Mouse (Mus musculus) skeletal muscle tissue, adult 2 months (tissue): ENCODE results near the gene Olfr750.

ENCODE experiments used
- DNase-seq: peaks from one replicate; pipeline ENCODE4 v3.0.0-alpha.2; 2012; ENCODE audit warnings: low read depth, low spot score

Gene Olfr750

DNA sequence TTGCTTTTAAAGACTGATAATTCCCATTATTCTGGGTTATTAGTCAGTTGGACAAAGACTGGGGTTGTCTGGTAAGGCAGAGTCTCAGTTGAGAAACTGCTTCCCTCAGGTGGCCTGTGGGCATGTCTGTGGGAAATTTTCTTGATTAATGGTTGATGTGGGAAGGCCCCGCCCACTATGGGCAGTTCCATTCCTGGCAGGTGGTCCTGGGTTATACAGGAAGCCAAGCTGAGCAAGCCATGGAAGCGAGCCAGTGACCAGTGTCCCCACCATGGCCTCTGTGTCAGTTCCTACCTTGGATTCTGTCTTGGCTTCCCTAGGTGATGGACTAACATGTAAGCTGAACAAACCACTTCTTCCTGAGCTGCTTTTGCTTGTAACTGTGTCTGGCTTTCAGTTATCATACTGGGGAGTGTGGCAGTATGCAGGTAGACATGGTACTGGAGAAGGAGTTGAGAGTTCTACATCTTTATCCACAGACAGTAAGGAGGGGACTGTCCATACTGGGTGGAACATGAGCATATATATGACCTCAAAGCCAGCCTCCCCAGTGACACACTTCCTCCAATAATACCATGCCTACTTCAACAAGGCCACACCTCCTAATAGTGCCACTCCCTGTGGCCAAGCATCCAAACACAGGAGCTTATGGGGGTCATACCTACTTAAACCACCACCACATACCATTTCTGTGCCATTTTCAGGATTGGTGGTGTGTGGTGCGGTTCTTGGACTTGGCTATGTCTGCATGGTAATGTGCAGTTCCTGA, 46.7 kb downstream of the Olfr750 start:
- no peak for DNase-seq

- DNase-seq, result peak; percentile 57
Measured at GRCm38 (mm10) chr14:51026391-51027133, 47.7 kb downstream of the Olfr750 start.

- DNase-seq, result no peak
Measured at GRCm38 (mm10) chr14:51024820-51025219, 49.4 kb downstream of the Olfr750 start.

DNA sequence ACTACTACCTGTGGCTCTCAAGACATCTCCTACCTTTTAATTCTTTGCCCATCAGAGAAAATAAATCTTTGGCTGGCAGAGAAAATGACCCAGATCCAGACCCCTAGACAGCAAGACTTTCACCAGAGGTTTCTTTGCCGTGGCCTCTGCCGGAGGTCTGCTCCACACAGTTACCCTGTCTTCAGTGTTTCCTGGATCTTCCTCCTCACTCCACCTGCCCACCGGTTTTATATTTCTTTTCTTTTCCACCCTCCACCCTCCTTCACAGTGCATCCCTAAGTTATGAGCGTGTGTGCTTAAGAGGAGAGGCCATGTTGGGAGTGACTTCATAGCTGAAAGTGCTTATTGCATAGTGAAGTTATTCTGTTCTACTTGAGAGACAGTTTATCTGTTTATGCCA, 50.8 kb downstream of the Olfr750 start:
- DNase-seq, result no peak

DNA sequence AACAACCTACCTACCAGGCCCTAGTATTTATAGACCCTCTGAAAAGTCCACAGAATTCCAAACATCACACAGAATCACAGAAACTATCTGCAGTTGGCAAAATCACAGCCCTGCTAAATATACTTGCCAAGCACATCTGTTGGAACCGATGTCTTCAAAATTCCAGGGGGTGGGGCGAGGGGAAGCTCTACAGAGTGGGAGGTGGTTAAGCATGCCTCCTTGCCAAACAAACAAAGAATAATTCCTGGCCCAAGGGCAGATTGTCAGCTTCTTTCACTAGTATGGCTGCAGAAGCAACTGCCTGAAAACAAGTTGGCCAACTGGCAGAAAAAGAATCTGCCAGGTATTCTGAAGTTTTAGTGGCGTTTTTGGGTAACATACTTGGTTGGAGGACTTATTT, 57.0 kb downstream of the Olfr750 start:
- DNase-seq, result peak; percentile 49
